Comparison of ENCODE assay signal across 10 mouse cellular contexts in the genomic region with DNA sequence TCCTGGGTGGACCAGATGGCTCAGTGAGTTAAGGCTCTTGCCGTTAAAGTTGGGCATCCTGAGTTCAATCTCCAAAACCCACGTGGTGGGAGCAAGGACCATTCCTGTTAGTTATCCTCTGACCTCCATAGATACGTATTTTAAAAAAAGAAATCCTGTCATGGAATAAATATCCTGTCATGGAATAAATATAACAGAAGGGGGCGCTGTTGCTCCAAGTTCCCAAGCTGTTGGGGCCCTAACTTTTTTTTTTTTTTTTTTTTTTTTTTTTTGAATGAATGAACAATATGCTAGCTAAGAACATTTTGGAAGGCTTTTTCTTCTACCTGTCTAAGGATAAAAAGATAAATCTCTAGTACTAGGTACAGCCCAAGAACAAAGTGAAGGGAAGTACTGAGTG. TPM values are rescaled to one million over a fixed set of nuclear protein-coding genes. Genes with fewer than 3 reads are reported as not detected.
DNase-seq lines count a peak whose midpoint lies in the region; ATAC-seq and TF ChIP-seq lines count a peak whose summit lies in the region.
"Had no signal": no experiment of that assay in that cellular context is flagged by ENCODE, and none has a peak within 500 bp of the region (broad histone marks: within the 10 kb centered on the region; RNA-seq: fewer than 3 reads in every experiment).

No protein-coding gene starts in this region.

- TF ChIP-seq POLR2A in myocyte (IDR thresholded peaks at IDR 0.05; ENCODE audit: insufficient read length, low read depth), result no peak

- no peaks in the 10 kb centered on the region for H3K9me3 ChIP-seq in forebrain, embryonic 14.5 days (replicated peaks; ENCODE audit: control insufficient read depth, low read length)
- no peaks in the 10 kb centered on the region for H3K9me3 ChIP-seq in forebrain, embryonic 13.5 days (replicated peaks)
- no peaks in the 10 kb centered on the region for H3K9me3 ChIP-seq in liver, postnatal 0 days (ENCODE audit: low read length)
- no peaks in the 10 kb centered on the region for H3K9me3 ChIP-seq in liver, embryonic 11.5 days (ENCODE audit: control insufficient read depth, low read length)
- H3K9me3 ChIP-seq in forebrain, embryonic 15.5 days, result no peaks in the 10 kb centered on the region
- H3K9me3 ChIP-seq: liver, embryonic 13.5 days had no signal

- WGBS in forebrain, embryonic 14.5 days, result 7% methylated on average over 4 of the region's 4 CpGs
- 5% methylated on average over 4 of the region's 4 CpGs for WGBS in forebrain, embryonic 13.5 days
- 3% methylated on average over 4 of the region's 4 CpGs for WGBS in liver, postnatal 0 days (ENCODE audit: insufficient replicate concordance)
- 5% methylated on average over 4 of the region's 4 CpGs for WGBS in liver, embryonic 11.5 days
- WGBS in forebrain, embryonic 15.5 days, result 7% methylated on average over 4 of the region's 4 CpGs

- H3K27ac ChIP-seq in forebrain, embryonic 14.5 days (ENCODE audit: low read depth, low read length), result no peak overlapping the region
- no peak overlapping the region for H3K27ac ChIP-seq in forebrain, embryonic 13.5 days
- H3K27ac ChIP-seq in liver, postnatal 0 days (ENCODE audit: low read depth), result no peak overlapping the region
- H3K27ac ChIP-seq in liver, embryonic 11.5 days (ENCODE audit: low read depth, low read length), result no peak overlapping the region
- H3K27ac ChIP-seq in forebrain, embryonic 15.5 days (replicated peaks), result no peak overlapping the region
- H3K27ac ChIP-seq: liver, embryonic 13.5 days had no signal

- no peaks in the 10 kb centered on the region for H3K27me3 ChIP-seq in forebrain, embryonic 14.5 days (replicated peaks; ENCODE audit: control insufficient read depth, insufficient read depth, low read length)
- peaks cover 3% of the 10 kb centered on the region for H3K27me3 ChIP-seq in forebrain, embryonic 13.5 days
- H3K27me3 ChIP-seq in liver, postnatal 0 days (ENCODE audit: insufficient read depth, low read length), result no peaks in the 10 kb centered on the region; the same call in 1 of the 2 replicates
- no peaks in the 10 kb centered on the region for H3K27me3 ChIP-seq in liver, embryonic 11.5 days (replicated peaks; ENCODE audit: control insufficient read depth, insufficient read depth, low read length)
- H3K27me3 ChIP-seq in myocyte (ENCODE audit: control insufficient read depth, insufficient read depth, insufficient read length), result no peaks in the 10 kb centered on the region
- no peaks in the 10 kb centered on the region for H3K27me3 ChIP-seq in forebrain, embryonic 15.5 days

- peak; percentile 76 for TF ChIP-seq CTCF in liver, postnatal 0 days (IDR thresholded peaks at IDR 0.05; ENCODE audit: low read depth)

- ATAC-seq in forebrain, embryonic 14.5 days, result no peak
- no peak for ATAC-seq in forebrain, embryonic 13.5 days
- no peak for ATAC-seq in liver, postnatal 0 days
- no peak; the same call in 1 of the 2 replicates for ATAC-seq in liver, embryonic 11.5 days (replicated peaks; ENCODE audit: low FRiP score)
- ATAC-seq in forebrain, embryonic 15.5 days (replicated peaks), result no peak

- H3K4me1 ChIP-seq in forebrain, embryonic 14.5 days (ENCODE audit: control insufficient read depth, insufficient read depth, low read length), result no peaks in the 10 kb centered on the region
- H3K4me1 ChIP-seq in forebrain, embryonic 13.5 days, result no peaks in the 10 kb centered on the region
- no peaks in the 10 kb centered on the region for H3K4me1 ChIP-seq in liver, postnatal 0 days (ENCODE audit: insufficient read depth)
- H3K4me1 ChIP-seq in liver, embryonic 11.5 days (replicated peaks; ENCODE audit: control insufficient read depth, insufficient read depth, low read length), result no peaks in the 10 kb centered on the region
- no peaks in the 10 kb centered on the region for H3K4me1 ChIP-seq in forebrain, embryonic 15.5 days
- H3K4me1 ChIP-seq: liver, embryonic 13.5 days had no signal

- TF ChIP-seq EP300 in liver, postnatal 0 days (IDR thresholded peaks at IDR 0.05; ENCODE audit: low read depth), result 0 out of 2 replicates have a peak, but pooled peaks have one; percentile 15

- DNase-seq in forebrain, embryonic 14.5 days (ENCODE audit: low spot score), result peak; percentile 75
- no peak for DNase-seq in liver, postnatal 0 days
- no peak for DNase-seq in liver, embryonic 11.5 days (ENCODE audit: low spot score)
- DNase-seq in c-Kit-negative CD71-positive TER-119-positive erythroid progenitor cells, embryonic 14.5 days (ENCODE audit: low read depth, low spot score), result peak; percentile 64
- DNase-seq in urinary bladder, postnatal 10 days (ENCODE audit: low spot score), result no peak
- DNase-seq: liver, embryonic 13.5 days had no signal

- no peaks in the 10 kb centered on the region for H3K79me2 ChIP-seq in myocyte (ENCODE audit: control insufficient read depth, insufficient read depth)

- no peaks in the 10 kb centered on the region for H3K36me3 ChIP-seq in forebrain, embryonic 14.5 days (ENCODE audit: control insufficient read depth, insufficient read depth, low read length)
- no peaks in the 10 kb centered on the region for H3K36me3 ChIP-seq in forebrain, embryonic 13.5 days (ENCODE audit: poor library complexity, severe bottlenecking)
- H3K36me3 ChIP-seq in liver, postnatal 0 days (replicated peaks; ENCODE audit: insufficient read depth, low read length), result no peaks in the 10 kb centered on the region
- H3K36me3 ChIP-seq in liver, embryonic 11.5 days (ENCODE audit: control insufficient read depth, insufficient read depth, low read length), result no peaks in the 10 kb centered on the region
- no peaks in the 10 kb centered on the region for H3K36me3 ChIP-seq in myocyte (ENCODE audit: control insufficient read depth, insufficient read depth)
- no peaks in the 10 kb centered on the region for H3K36me3 ChIP-seq in forebrain, embryonic 15.5 days
- H3K36me3 ChIP-seq: liver, embryonic 13.5 days had no signal

- H3ac ChIP-seq in myocyte (ENCODE audit: control insufficient read depth, insufficient read length), result no peak overlapping the region

- H3K4me2 ChIP-seq in forebrain, embryonic 14.5 days (ENCODE audit: low read length), result no peak overlapping the region
- no peak overlapping the region for H3K4me2 ChIP-seq in forebrain, embryonic 13.5 days
- no peak overlapping the region for H3K4me2 ChIP-seq in liver, postnatal 0 days (ENCODE audit: low read depth, low read length)
- H3K4me2 ChIP-seq in liver, embryonic 11.5 days, result no peak overlapping the region
- peak overlapping the region; percentile 30 for H3K4me2 ChIP-seq in myocyte (ENCODE audit: low read depth)
- no peak overlapping the region for H3K4me2 ChIP-seq in forebrain, embryonic 15.5 days (replicated peaks)
- H3K4me2 ChIP-seq: liver, embryonic 13.5 days had no signal

- H3K4me3 ChIP-seq in forebrain, embryonic 14.5 days (ENCODE audit: low read depth, low read length), result no peak overlapping the region
- no peak overlapping the region for H3K4me3 ChIP-seq in forebrain, embryonic 13.5 days
- H3K4me3 ChIP-seq in liver, postnatal 0 days (ENCODE audit: low read depth, low read length), result no peak overlapping the region
- no peak overlapping the region for H3K4me3 ChIP-seq in liver, embryonic 11.5 days (ENCODE audit: low read depth, low read length)
- H3K4me3 ChIP-seq in myocyte, result no peak overlapping the region
- no peak overlapping the region for H3K4me3 ChIP-seq in forebrain, embryonic 15.5 days
- H3K4me3 ChIP-seq: liver, embryonic 13.5 days had no signal

- no peak overlapping the region for H3K9ac ChIP-seq in forebrain, embryonic 14.5 days (ENCODE audit: low read length)
- no peak overlapping the region for H3K9ac ChIP-seq in forebrain, embryonic 13.5 days
- no peak overlapping the region for H3K9ac ChIP-seq in liver, postnatal 0 days (replicated peaks)
- H3K9ac ChIP-seq in liver, embryonic 11.5 days (ENCODE audit: low read depth, low read length), result no peak overlapping the region
- no peak overlapping the region for H3K9ac ChIP-seq in forebrain, embryonic 15.5 days (replicated peaks)
- H3K9ac ChIP-seq: liver, embryonic 13.5 days had no signal

TF ChIP-seq in myocyte, 11 proteins besides CTCF, POLR2A, EP300 and RAD21 (continues in another document):
- TF ChIP-seq REST (IDR thresholded peaks at IDR 0.05; ENCODE audit: insufficient read depth, insufficient read length), result no peak

RNA-seq across cellular contexts. Expression of a gene that starts 7.4 kb away (rescaled TPM):
- 17.8 and 19.5 TPM in 2 replicates for polyA plus RNA-seq in forebrain, embryonic 14.5 days (2014; fragmentation: Nextera tagmentation; extraction: Ambion mirVana)
- polyA plus RNA-seq in forebrain, embryonic 13.5 days (2015; fragmentation: Nextera tagmentation; extraction: Ambion mirVana), result 14.2 and 14.5 TPM in 2 replicates
- polyA plus RNA-seq in liver, postnatal 0 days (2015; fragmentation: Nextera tagmentation; extraction: Ambion mirVana), result 3.9 and 5.0 TPM in 2 replicates
- polyA plus RNA-seq in liver, embryonic 11.5 days (2014; fragmentation: Nextera tagmentation; extraction: Ambion mirVana), result 22.4 and 23.1 TPM in 2 replicates
- 17.2 TPM for polyA plus RNA-seq in myocyte (2012; fragmentation: generic; extraction: Trizol)
- 13.3 and 13.8 TPM in 2 replicates for polyA plus RNA-seq in forebrain, embryonic 15.5 days (2015; fragmentation: Nextera tagmentation; extraction: Ambion mirVana)

RNA-seq across cellular contexts. Expression of a gene that starts 22.4 kb away (rescaled TPM):
- polyA plus RNA-seq in forebrain, embryonic 14.5 days (2014; fragmentation: Nextera tagmentation; extraction: Ambion mirVana), result 78.6 and 78.8 TPM in 2 replicates
- 70.7 TPM in 2 replicates for polyA plus RNA-seq in forebrain, embryonic 13.5 days (2015; fragmentation: Nextera tagmentation; extraction: Ambion mirVana)
- 103 and 120 TPM in 2 replicates for polyA plus RNA-seq in liver, postnatal 0 days (2015; fragmentation: Nextera tagmentation; extraction: Ambion mirVana)
- 103 and 110 TPM in 2 replicates for polyA plus RNA-seq in liver, embryonic 11.5 days (2014; fragmentation: Nextera tagmentation; extraction: Ambion mirVana)
- 50.9 TPM for polyA plus RNA-seq in myocyte (2012; fragmentation: generic; extraction: Trizol)
- polyA plus RNA-seq in forebrain, embryonic 15.5 days (2015; fragmentation: Nextera tagmentation; extraction: Ambion mirVana), result 77.9 and 81.0 TPM in 2 replicates

RNA-seq across cellular contexts. Expression of a gene that starts 43.1 kb away (rescaled TPM):
- 151 and 157 TPM in 2 replicates for polyA plus RNA-seq in forebrain, embryonic 14.5 days (2014; fragmentation: Nextera tagmentation; extraction: Ambion mirVana)
- polyA plus RNA-seq in forebrain, embryonic 13.5 days (2015; fragmentation: Nextera tagmentation; extraction: Ambion mirVana), result 201 and 206 TPM in 2 replicates
- 45.0 and 47.6 TPM in 2 replicates for polyA plus RNA-seq in liver, postnatal 0 days (2015; fragmentation: Nextera tagmentation; extraction: Ambion mirVana)
- polyA plus RNA-seq in liver, embryonic 11.5 days (2014; fragmentation: Nextera tagmentation; extraction: Ambion mirVana), result 237 and 251 TPM in 2 replicates
- polyA plus RNA-seq in myocyte (2012; fragmentation: generic; extraction: Trizol), result 65.6 TPM
- 147 and 156 TPM in 2 replicates for polyA plus RNA-seq in forebrain, embryonic 15.5 days (2015; fragmentation: Nextera tagmentation; extraction: Ambion mirVana)

RNA-seq across cellular contexts. Expression of a gene that starts 58.5 kb away (rescaled TPM):
- not detected in 2 replicates for polyA plus RNA-seq in forebrain, embryonic 14.5 days (2014; fragmentation: Nextera tagmentation; extraction: Ambion mirVana)
- polyA plus RNA-seq in forebrain, embryonic 13.5 days (2015; fragmentation: Nextera tagmentation; extraction: Ambion mirVana), result not detected in 2 replicates
- polyA plus RNA-seq in liver, postnatal 0 days (2015; fragmentation: Nextera tagmentation; extraction: Ambion mirVana), result not detected in 2 replicates
- not detected in 2 replicates for polyA plus RNA-seq in liver, embryonic 11.5 days (2014; fragmentation: Nextera tagmentation; extraction: Ambion mirVana)
- not detected for polyA plus RNA-seq in myocyte (2012; fragmentation: generic; extraction: Trizol)
- not detected in 2 replicates for polyA plus RNA-seq in forebrain, embryonic 15.5 days (2015; fragmentation: Nextera tagmentation; extraction: Ambion mirVana)
- polyA plus RNA-seq: gonadal fat pad, adult 2 months; liver, embryonic 13.5 days had no signal

Comparison
In these comparisons a context has a peak if more than half of its experiments do, and no peak if none do; other contexts are left out.
1. DNase-seq: peak in forebrain, embryonic 14.5 days (single experiment) and c-Kit-negative CD71-positive TER-119-positive erythroid progenitor cells, embryonic 14.5 days (single experiment); none in liver, postnatal 0 days (single experiment), liver, embryonic 11.5 days (single experiment) and urinary bladder, postnatal 10 days (single experiment).